Mouse (Mus musculus): ENCODE data around the gene Pet100.

- TF ChIP-seq CTCF (IDR thresholded peaks at IDR 0.05) (no peak), EP300 (IDR thresholded peaks at IDR 0.05) (no peak)
These were observed 53.3 kb downstream of the Pet100 start for GRCm38 (mm10) chr8:3674671-3675070.

All from lung, postnatal 0 days (tissue).